Comparison of ENCODE assay signal across 8 mouse cellular contexts in the genomic region with DNA sequence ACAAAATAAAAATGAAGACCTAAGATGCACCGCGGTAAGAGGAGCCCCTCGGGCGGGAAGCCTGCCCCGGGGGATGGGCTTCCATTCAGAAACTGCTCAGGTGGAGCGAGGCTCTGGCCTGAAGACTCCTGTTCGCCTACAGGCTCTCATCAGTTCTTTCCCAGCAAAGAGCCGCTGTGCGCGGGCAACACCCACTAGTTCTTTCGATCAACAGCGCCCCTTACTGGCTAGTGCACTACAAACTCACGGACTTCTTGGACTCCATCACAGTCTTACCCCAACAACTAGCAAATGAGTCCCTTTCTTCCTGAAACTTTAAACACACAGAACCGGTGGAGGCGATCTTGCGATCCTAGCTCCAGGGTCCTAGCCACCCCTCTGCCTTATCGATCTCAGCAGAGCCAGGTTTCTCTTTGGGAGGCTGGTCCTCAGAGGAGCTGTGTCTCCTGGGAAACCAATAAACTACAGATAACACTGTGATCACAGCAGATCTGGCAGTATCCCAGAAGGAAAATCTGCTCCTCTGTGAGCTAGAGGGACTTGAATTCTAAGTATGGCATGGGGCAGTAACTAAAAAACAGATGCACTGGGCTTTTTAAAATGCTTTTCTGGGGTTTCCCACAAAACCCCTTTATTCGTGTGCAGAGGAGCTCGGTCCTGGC. TPM values are rescaled to one million over a fixed set of nuclear protein-coding genes. Genes with fewer than 3 reads are reported as not detected.
DNase-seq lines count a peak whose midpoint lies in the region; ATAC-seq lines count a peak whose summit lies in the region.

No protein-coding gene starts in this region.

- H3K4me2 ChIP-seq in hindbrain, embryonic 16.5 days (ENCODE audit: low read length) = peak overlapping the region; percentile 32; the same call in 1 of the 2 replicates

- H3K36me3 ChIP-seq in hindbrain, embryonic 16.5 days (ENCODE audit: control insufficient read depth, insufficient read depth, low read length) = no peaks in the 10 kb centered on the region

- 6% methylated on average over 19 of the region's 19 CpGs for WGBS in hindbrain, embryonic 16.5 days

- no peak overlapping the region for H3K27ac ChIP-seq in hindbrain, embryonic 16.5 days (ENCODE audit: low read depth, low read length)

- peaks cover 3% of the 10 kb centered on the region for H3K4me1 ChIP-seq in hindbrain, embryonic 16.5 days (ENCODE audit: control insufficient read depth, insufficient read depth, low read depth, low read length)

- peak; percentile 69 for DNase-seq in WW6 (ENCODE audit: low read depth, low spot score)
- DNase-seq in cerebellum, postnatal 25 days = peak; percentile 72 to 83
- DNase-seq in frontal cortex, postnatal 25 days (ENCODE audit: low spot score in 2 of 2) = peak; percentile 55 to 69
- peak; percentile 65 for DNase-seq in left cerebral cortex, adult 11 months (ENCODE audit: low spot score)
- peak; percentile 48 to 72 for DNase-seq in lung, postnatal 4 days
- peak; percentile 78 to 81 for DNase-seq in right cerebral cortex, adult 2 months (ENCODE audit: low spot score in 2 of 2)
- peak; percentile 58 for DNase-seq in urinary bladder, postnatal 25 days (ENCODE audit: low spot score)

- H3K9me3 ChIP-seq in hindbrain, embryonic 16.5 days (ENCODE audit: control insufficient read depth, low read length) = no peaks in the 10 kb centered on the region

- no peak overlapping the region for H3K9ac ChIP-seq in hindbrain, embryonic 16.5 days (ENCODE audit: low read depth, low read length)

- H3K27me3 ChIP-seq in hindbrain, embryonic 16.5 days (replicated peaks; ENCODE audit: control insufficient read depth, insufficient read depth, low read length) = peaks cover 26% of the 10 kb centered on the region

- ATAC-seq in hindbrain, embryonic 16.5 days = peak; percentile 83

- no peak overlapping the region for H3K4me3 ChIP-seq in hindbrain, embryonic 16.5 days (ENCODE audit: low read length)

RNA-seq across cellular contexts. Expression of gene Olig1, which starts 44.7 kb away (rescaled TPM):
- 153 and 190 TPM in 2 replicates for polyA plus RNA-seq in hindbrain, embryonic 16.5 days (2015; fragmentation: Nextera tagmentation; extraction: Ambion mirVana)

RNA-seq across cellular contexts. Expression of gene Ifnar2, which starts 58.3 kb away (rescaled TPM):
- 40.6 and 41.7 TPM in 2 replicates for polyA plus RNA-seq in hindbrain, embryonic 16.5 days (2015; fragmentation: Nextera tagmentation; extraction: Ambion mirVana)
